Mouse (Mus musculus): ENCODE data around the gene Bend6.

DNA sequence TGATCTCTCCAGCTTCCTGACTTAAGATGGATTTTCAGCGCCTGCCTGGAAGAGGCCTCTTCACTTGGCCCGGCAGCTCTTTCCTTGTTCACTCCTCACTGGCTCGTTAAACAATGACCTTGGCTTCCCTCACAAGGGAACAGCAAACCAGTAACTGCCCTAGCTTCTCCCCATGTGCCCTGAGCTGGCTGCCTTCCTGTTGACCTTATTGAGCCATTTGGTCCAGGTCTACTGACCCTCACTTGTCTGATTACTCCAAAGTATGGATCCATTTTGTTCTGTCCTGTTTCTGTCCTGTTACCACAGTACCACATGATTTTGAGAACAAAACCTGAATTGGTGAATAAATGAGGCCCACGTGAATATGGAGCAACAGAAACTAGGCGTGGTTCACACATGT lies 32.2 kb upstream of the Bend6 start:
- TF ChIP-seq MAFK (IDR thresholded peaks at IDR 0.05; ENCODE audit: insufficient read depth, low read depth, low read length) (no peak), HCFC1 (IDR thresholded peaks at IDR 0.05; ENCODE audit: borderline replicate concordance, insufficient read depth, low read length) (no peak), CHD2 (IDR thresholded peaks at IDR 0.05; ENCODE audit: low read depth, low read length) (no peak)

All from ES-E14 (cell line).